Mouse (Mus musculus) G1E (cell line): ENCODE measurements around the gene Pts. TPM values are rescaled to one million over a fixed set of nuclear protein-coding genes. Genes with fewer than 3 reads are reported as not detected.

Experiments used
- ATAC-seq: 2 replicates; pipeline ENCODE4 v1.8.0; 2016; ENCODE audit warnings: mild to moderate bottlenecking; ENCODE audit not compliant: insufficient number of reproducible peaks, poor library complexity, low FRiP score, severe bottlenecking; ENCODE audit errors: extremely low read depth
- DNase-seq: peaks from one replicate; pipeline ENCODE4 v3.0.0; 2012; ENCODE audit warnings: low spot score
- H3K27me3 ChIP-seq: 2 replicates; pipeline ENCODE4 v1.6.1; 2012; ENCODE audit warnings: mild to moderate bottlenecking, low read length, inconsistent platforms; ENCODE audit not compliant: insufficient read depth
- H3K36me3 ChIP-seq: replicated peaks from 2 replicates; pipeline ENCODE3; 2012; ENCODE audit warnings: mild to moderate bottlenecking, inconsistent platforms
- H3K4me1 ChIP-seq: 2 replicates; pipeline ENCODE4 v1.6.1; 2012; ENCODE audit warnings: low read depth, low read length, inconsistent platforms, mixed read lengths; ENCODE audit not compliant: insufficient read depth
- H3K4me3 ChIP-seq: 2 replicates; pipeline ENCODE4 v1.5.1; 2012; ENCODE audit warnings: low read depth, mild to moderate bottlenecking, inconsistent platforms, low read length, moderate library complexity, mixed read lengths
- H3K9me3 ChIP-seq: replicated peaks from 2 replicates; pipeline ENCODE4 v1.6.1; 2012; ENCODE audit warnings: inconsistent platforms
- CTCF ChIP-seq: IDR thresholded peaks from 2 replicates; pipeline ENCODE4 v1.5.1; 2012; ENCODE audit warnings: low read depth, low read length, inconsistent platforms, mixed read lengths
- GATA1 ChIP-seq: IDR thresholded peaks from 2 replicates; pipeline ENCODE4 v1.6.1; 2012; ENCODE audit warnings: borderline replicate concordance, low read length, inconsistent platforms, mixed read lengths
- GATA2 ChIP-seq: IDR thresholded peaks from 2 replicates; pipeline ENCODE4 v1.6.1; 2012; ENCODE audit warnings: low read depth, low read length, inconsistent platforms, borderline replicate concordance
- POLR2AphosphoS5 ChIP-seq: IDR thresholded peaks from 2 replicates; pipeline ENCODE4 v1.6.1; 2012; ENCODE audit warnings: low read depth, low read length, inconsistent platforms; ENCODE audit not compliant: insufficient replicate concordance
- TAL1 ChIP-seq: conservative IDR thresholded peaks from 2 replicates; pipeline ENCODE4 v1.6.1; 2012; ENCODE audit warnings: low read depth, low read length, inconsistent platforms, mixed read lengths
- polyA plus RNA-seq: library from polyadenylated mRNA; stranded (reverse); fragments of >175 nt; gene quantifications from 2 replicates; pipeline ENCODE4 v1.2.3, GENCODE M21; 2012
- total RNA-seq, 2 experiments: library from RNA; stranded (forward) in 1 of 2; stranded (reverse) in 1 of 2; fragments of 200-1000 nt in 1 of 2; fragments of >200 nt in 1 of 2; fragmentation: Nextera tagmentation in 1 of 2; gene quantifications; 2 replicates each; pipeline ENCODE4 v1.2.3; 2014 to 2017

The Pts gene
- total and polyA plus RNA-seq, 3 experiments = 14.6 to 52.3 (median 48.2) TPM

- peaks cover 36% of the 10 kb centered on the region for H3K36me3 ChIP-seq
- no peaks in the 10 kb centered on the region for H3K27me3 ChIP-seq
- H3K9me3 ChIP-seq = no peaks in the 10 kb centered on the region
- peaks cover 6% of the 10 kb centered on the region for H3K4me1 ChIP-seq
- ATAC-seq (no peak; the same call in 1 of the 2 replicates), DNase-seq (no peak)
- no peak overlapping the region for H3K4me3 ChIP-seq
- TF ChIP-seq TAL1 (no peak), GATA2 (no peak)
Observed at GRCm38 (mm10) chr9:50520748-50521147, 7.8 kb downstream of the Pts start.

- Histone ChIP-seq H3K4me3 (no peak overlapping the region), H3K36me3 (peaks cover 20% of the 10 kb centered on the region), H3K4me1 (peaks cover 4% of the 10 kb centered on the region), H3K9me3 (no peaks in the 10 kb centered on the region), H3K27me3 (no peaks in the 10 kb centered on the region)
- ATAC-seq (no peak), DNase-seq (no peak)
- no peak for TF ChIP-seq TAL1
- peak; percentile 47; the same call in 1 of the 2 replicates for TF ChIP-seq CTCF
- TF ChIP-seq POLR2AphosphoS5 = no peak
- no peak for TF ChIP-seq GATA2
- TF ChIP-seq GATA1 = no peak
Observed at GRCm38 (mm10) chr9:50518781-50519180, 9.7 kb downstream of the Pts start.

- no peaks in the 10 kb centered on the region for H3K9me3 ChIP-seq
- peaks cover 3% of the 10 kb centered on the region; the same call in 1 of the 2 replicates for H3K27me3 ChIP-seq
- H3K4me1 ChIP-seq = no peaks in the 10 kb centered on the region; the same call in 1 of the 2 replicates
- DNase-seq = no peak
- H3K4me3 ChIP-seq = no peak overlapping the region
- no peak for ATAC-seq
- TF ChIP-seq CTCF (no peak), POLR2AphosphoS5 (no peak), TAL1 (no peak)
- H3K36me3 ChIP-seq = peaks cover 4% of the 10 kb centered on the region
Observed at GRCm38 (mm10) chr9:50515462-50515861, 13.1 kb downstream of the Pts start.

GRCm38 (mm10) chr9:50507570-50507969 is 21.0 kb downstream of the Pts start:
- Histone ChIP-seq H3K4me3 (no peak overlapping the region), H3K36me3 (no peaks in the 10 kb centered on the region), H3K27me3 (peaks cover 8% of the 10 kb centered on the region), H3K9me3 (no peaks in the 10 kb centered on the region), H3K4me1 (no peaks in the 10 kb centered on the region)
- ATAC-seq (no peak), DNase-seq (no peak)
- no peak for TF ChIP-seq CTCF
- no peak for TF ChIP-seq GATA2
- no peak for TF ChIP-seq TAL1
- no peak for TF ChIP-seq POLR2AphosphoS5
- TF ChIP-seq GATA1 = no peak

GRCm38 (mm10) chr9:50505405-50505804 is 23.1 kb downstream of the Pts start:
- Histone ChIP-seq H3K36me3 (no peaks in the 10 kb centered on the region), H3K4me1 (peaks cover 4% of the 10 kb centered on the region; the same call in 1 of the 2 replicates), H3K27me3 (peaks cover 4% of the 10 kb centered on the region; the same call in 1 of the 2 replicates), H3K9me3 (no peaks in the 10 kb centered on the region), H3K4me3 (no peak overlapping the region)
- no peak for ATAC-seq
- DNase-seq = no peak
- TF ChIP-seq CTCF = no peak
- no peak for TF ChIP-seq GATA1
- TF ChIP-seq POLR2AphosphoS5 = no peak
- TF ChIP-seq GATA2 = no peak
- TF ChIP-seq TAL1 = no peak

- ATAC-seq = no peak
- no peaks in the 10 kb centered on the region for H3K9me3 ChIP-seq
Observed at GRCm38 (mm10) chr9:50502949-50503348, 25.6 kb downstream of the Pts start.

DNA sequence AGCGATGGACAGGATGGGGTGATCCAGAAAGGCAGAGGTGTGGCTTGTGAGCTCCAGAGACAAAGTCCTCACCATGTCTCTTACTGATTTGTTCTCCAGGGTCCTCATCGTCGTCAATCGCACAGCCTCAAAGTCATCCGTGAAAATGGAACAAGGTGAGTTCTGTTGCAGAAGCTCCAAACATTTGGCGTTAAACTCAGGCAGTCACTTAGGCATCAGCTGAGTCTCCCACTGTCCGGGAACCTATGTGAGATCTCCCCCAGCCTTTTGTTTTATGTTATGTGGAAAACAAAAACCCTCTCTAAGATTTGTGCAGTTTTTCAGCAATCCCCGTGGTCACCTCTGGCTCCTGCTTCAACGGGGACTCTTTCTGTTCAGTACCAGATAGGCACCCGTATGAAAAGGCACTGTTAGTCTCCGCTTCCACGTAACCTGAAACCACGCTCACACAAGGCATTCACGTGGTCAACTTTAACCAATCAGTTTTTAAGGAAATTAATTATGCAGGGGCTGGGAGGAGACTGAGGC is 27.5 kb downstream of the Pts start:
- TF ChIP-seq GATA2 (no peak), POLR2AphosphoS5 (no peak), CTCF (no peak), TAL1 (no peak), GATA1 (no peak)
- peak; percentile 36 for DNase-seq
- ATAC-seq = peak; percentile 49; the same call in 1 of the 2 replicates
- Histone ChIP-seq H3K36me3 (no peaks in the 10 kb centered on the region), H3K27me3 (peaks cover 16% of the 10 kb centered on the region), H3K4me3 (no peak overlapping the region), H3K4me1 (peaks cover 7% of the 10 kb centered on the region; the same call in 1 of the 2 replicates), H3K9me3 (no peaks in the 10 kb centered on the region)

More at GRCm38 (mm10) chr9:50502949-50503348, 25.6 kb downstream of the Pts start:
- Histone ChIP-seq H3K27me3 (peaks cover 9% of the 10 kb centered on the region), H3K36me3 (no peaks in the 10 kb centered on the region), H3K4me1 (peaks cover 7% of the 10 kb centered on the region; the same call in 1 of the 2 replicates), H3K4me3 (no peak overlapping the region)
- TF ChIP-seq POLR2AphosphoS5 = no peak
- TF ChIP-seq GATA2 = no peak
- no peak for TF ChIP-seq TAL1
- TF ChIP-seq GATA1 = no peak
- TF ChIP-seq CTCF = no peak
- DNase-seq = no peak
